Mouse (Mus musculus) kidney, embryonic 16.5 days (tissue): ENCODE data around the gene Slc50a1. TPM values are rescaled to one million over a fixed set of nuclear protein-coding genes. Genes with fewer than 3 reads are reported as not detected.

Experiments used
- ATAC-seq: fragments of 200-750 bp; cut with Nextera tagmentation; 2 replicates; pipeline ENCODE4 v1.8.0; 2017; ENCODE audit warnings: moderate TSS enrichment; ENCODE audit not compliant: low FRiP score, low TSS enrichment
- H3K27ac ChIP-seq: fragments of 300-500 bp; sonication (generic); 2 replicates; pipeline ENCODE4 v1.5.1; 2014; ENCODE audit warnings: low read length
- H3K27me3 ChIP-seq: fragments of 300-500 bp; sonication (generic); 2 replicates; pipeline ENCODE4 v1.6.1; 2014; ENCODE audit warnings: low read length, control low read depth, mixed read lengths; ENCODE audit not compliant: insufficient read depth
- H3K36me3 ChIP-seq: fragments of 300-500 bp; sonication (generic); 2 replicates; pipeline ENCODE4 v1.6.1; 2014; ENCODE audit warnings: low read length, control low read depth, mixed read lengths; ENCODE audit not compliant: insufficient read depth
- H3K4me1 ChIP-seq: fragments of 300-500 bp; sonication (generic); 2 replicates; pipeline ENCODE4 v1.6.1; 2014; ENCODE audit warnings: low read length, control low read depth, mixed read lengths; ENCODE audit not compliant: insufficient read depth
- H3K4me2 ChIP-seq: fragments of 300-500 bp; sonication (generic); replicated peaks from 2 replicates; pipeline ENCODE4 v1.6.1; 2014; ENCODE audit warnings: low read depth, low read length
- H3K4me3 ChIP-seq: fragments of 300-500 bp; sonication (generic); 2 replicates; pipeline ENCODE4 v1.5.1; 2014; ENCODE audit warnings: mild to moderate bottlenecking, low read length
- H3K9ac ChIP-seq: fragments of 300-500 bp; sonication (generic); replicated peaks from 2 replicates; pipeline ENCODE4 v1.6.1; 2014; ENCODE audit warnings: low read length
- H3K9me3 ChIP-seq: fragments of 300-500 bp; sonication (generic); 2 replicates; pipeline ENCODE4 v1.6.1; 2016; ENCODE audit warnings: low read length, control low read depth
- WGBS: fragments of 180-500 bp; shearing (Covaris S2); extraction: QIAGEN DNeasy Blood & Tissue Kit; methylation state at CpG from one replicate; pipeline ENCODE4 v1.1.7; 2014; 5-methylcytosine and 5-hydroxymethylcytosine counted together
- polyA plus RNA-seq: library from polyadenylated mRNA; unstranded; fragments of >200 nt; fragmentation: Nextera tagmentation; extraction: Ambion mirVana; gene quantifications from 2 replicates; pipeline ENCODE4 v1.2.1, GENCODE M21; 2015

Gene Slc50a1
- polyA plus RNA-seq, 1 experiment from 2014 or later: 58.8 TPM

DNA sequence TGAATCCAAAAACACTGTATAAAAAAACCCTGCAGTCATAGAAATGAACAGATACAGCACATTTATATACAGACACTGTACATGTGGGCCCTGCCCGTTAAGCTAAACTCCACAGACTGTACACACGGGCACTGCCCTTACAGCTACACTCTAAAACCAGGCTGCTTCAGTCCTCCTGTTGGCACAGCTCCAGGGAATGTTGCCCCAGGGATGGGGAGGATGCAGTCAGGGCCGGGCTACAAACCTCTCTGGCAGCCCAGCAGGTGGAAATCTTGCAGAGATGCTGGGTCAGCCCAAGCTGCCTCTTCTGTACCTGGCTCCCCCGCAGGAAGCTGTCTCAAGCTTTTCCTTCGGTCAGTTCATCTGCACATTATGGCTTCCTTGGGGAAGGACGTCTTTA, 1.4 kb upstream of the Slc50a1 start:
- Histone ChIP-seq H3K9ac (no peak overlapping the region), H3K4me2 (no peak overlapping the region), H3K4me1 (peaks cover 46% of the 10 kb centered on the region), H3K27me3 (no peaks in the 10 kb centered on the region), H3K36me3 (peaks cover 33% of the 10 kb centered on the region), H3K4me3 (no peak overlapping the region), H3K9me3 (no peaks in the 10 kb centered on the region), H3K27ac (no peak overlapping the region)
- no peak for ATAC-seq
- WGBS: 68% methylated on average over 6 of the region's 6 CpGs

DNA sequence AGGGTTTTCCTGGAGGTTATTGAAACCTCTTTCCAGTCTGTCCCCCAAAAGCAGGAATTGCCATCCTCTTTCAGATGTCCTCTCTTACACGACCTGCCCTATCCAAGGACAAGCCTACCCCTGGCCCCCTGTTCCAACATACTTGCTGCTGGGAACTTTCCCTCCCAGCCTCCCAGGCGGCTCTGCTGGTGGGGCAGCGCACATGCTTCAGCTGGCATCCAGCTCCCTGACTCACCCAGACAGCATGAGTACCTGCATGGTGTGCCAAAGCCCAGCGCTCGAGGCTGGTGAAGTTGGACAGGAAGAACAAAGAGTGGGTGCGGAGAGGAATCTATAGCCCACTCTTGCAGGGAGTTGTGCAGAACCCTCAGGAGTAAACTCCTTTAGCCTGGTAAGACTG, 521 bp upstream of the Slc50a1 start:
- 65% methylated on average over 6 of the region's 6 CpGs for WGBS
- peak overlapping the region; percentile 88 for H3K27ac ChIP-seq
- no peaks in the 10 kb centered on the region for H3K9me3 ChIP-seq
- no peak for ATAC-seq
- peaks cover 40% of the 10 kb centered on the region for H3K4me1 ChIP-seq
- peak overlapping the region; percentile 62 for H3K4me3 ChIP-seq
- H3K36me3 ChIP-seq: peaks cover 31% of the 10 kb centered on the region
- peak overlapping the region; percentile 77 for H3K9ac ChIP-seq
- H3K4me2 ChIP-seq: peak overlapping the region; percentile 76
- no peaks in the 10 kb centered on the region for H3K27me3 ChIP-seq

DNA sequence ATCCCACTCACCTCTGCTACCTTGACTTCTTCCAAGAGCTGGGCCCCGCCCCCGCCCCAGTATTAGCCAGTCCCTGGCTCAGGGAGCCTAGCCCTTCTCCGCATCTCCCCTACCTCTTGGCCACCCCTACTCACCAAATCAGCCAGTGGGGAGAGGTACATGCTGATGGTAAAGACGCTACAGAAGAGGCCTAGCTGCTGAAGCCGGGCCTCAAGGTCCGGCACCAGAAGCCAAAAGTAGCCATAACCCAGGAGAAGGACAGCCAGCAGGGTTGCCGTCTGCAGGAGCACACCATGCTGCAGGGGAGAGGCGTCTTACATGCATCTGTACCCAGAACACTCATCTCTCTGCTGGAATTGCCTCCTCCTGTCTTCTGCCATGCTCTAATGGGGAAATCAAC, 1.5 kb downstream of the Slc50a1 start:
- Histone ChIP-seq H3K9me3 (no peaks in the 10 kb centered on the region), H3K36me3 (peaks cover 19% of the 10 kb centered on the region), H3K27me3 (no peaks in the 10 kb centered on the region), H3K4me3 (no peak overlapping the region), H3K4me2 (peak overlapping the region; percentile 76; the same call in 1 of the 2 replicates), H3K27ac (no peak overlapping the region), H3K4me1 (peaks cover 38% of the 10 kb centered on the region), H3K9ac (no peak overlapping the region)
- WGBS: 68% methylated on average over 8 of the region's 8 CpGs
- no peak for ATAC-seq

DNA sequence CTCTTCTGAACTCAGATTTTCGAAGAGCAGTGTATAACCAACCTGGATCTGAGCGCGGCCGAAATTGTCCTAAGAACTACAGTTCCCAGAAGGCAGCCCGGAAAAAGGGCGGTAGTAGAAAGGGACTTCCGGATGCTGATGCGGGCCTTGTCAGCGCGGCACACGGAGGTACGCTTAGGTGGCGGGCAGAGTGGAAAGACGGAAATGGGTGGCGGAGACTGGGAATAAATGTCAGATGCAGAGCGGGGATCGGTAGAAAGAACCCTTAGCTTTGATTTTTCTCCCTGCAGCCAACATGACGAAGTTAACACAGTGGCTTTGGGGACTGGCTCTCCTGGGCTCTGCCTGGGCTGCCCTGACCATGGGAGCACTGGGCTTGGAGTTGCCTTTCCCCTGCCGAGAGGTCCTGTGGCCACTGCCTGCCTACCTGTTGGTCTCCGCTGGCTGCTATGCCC, 3.9 kb downstream of the Slc50a1 start:
- Histone ChIP-seq H3K4me3 (peak overlapping the region; percentile 83), H3K27me3 (no peaks in the 10 kb centered on the region), H3K9me3 (no peaks in the 10 kb centered on the region), H3K27ac (peak overlapping the region; percentile 65), H3K36me3 (0 out of 2 replicates have a peak, but pooled peaks cover 3% of the 10 kb centered on the region), H3K4me2 (peak overlapping the region; percentile 92), H3K9ac (peak overlapping the region; percentile 90), H3K4me1 (peaks cover 38% of the 10 kb centered on the region)
- under 1% methylated on average over 20 of the region's 20 CpGs for WGBS
- peak; percentile 76 for ATAC-seq

DNA sequence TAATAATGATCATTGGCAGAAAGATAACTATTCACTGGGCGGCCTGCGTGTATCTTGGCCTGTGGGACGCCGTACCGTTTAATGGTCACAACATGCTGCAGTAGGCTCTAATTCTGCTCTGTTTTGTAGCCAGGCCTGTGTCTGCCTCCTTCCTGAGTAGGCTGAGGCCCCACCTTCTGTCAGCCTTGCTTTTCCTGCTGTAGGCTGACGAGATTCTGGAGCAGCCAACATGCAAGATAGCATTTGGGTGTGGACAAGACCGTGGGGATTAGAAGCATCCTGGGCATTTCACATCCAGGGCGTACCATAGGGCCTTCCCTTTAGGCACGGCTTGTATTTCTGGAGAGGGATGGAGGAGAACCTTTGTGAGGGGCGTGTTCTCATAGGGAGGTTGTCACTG, 8.0 kb downstream of the Slc50a1 start:
- no peak overlapping the region for H3K4me2 ChIP-seq
- H3K27ac ChIP-seq: peak overlapping the region; percentile 31; the same call in 1 of the 2 replicates
- H3K36me3 ChIP-seq: no peaks in the 10 kb centered on the region
- no peak overlapping the region for H3K9ac ChIP-seq
- no peaks in the 10 kb centered on the region for H3K9me3 ChIP-seq
- no peak overlapping the region for H3K4me3 ChIP-seq
- ATAC-seq: no peak
- no peaks in the 10 kb centered on the region for H3K27me3 ChIP-seq
- H3K4me1 ChIP-seq: peaks cover 8% of the 10 kb centered on the region
- 67% methylated on average over 10 of the region's 10 CpGs for WGBS

DNA sequence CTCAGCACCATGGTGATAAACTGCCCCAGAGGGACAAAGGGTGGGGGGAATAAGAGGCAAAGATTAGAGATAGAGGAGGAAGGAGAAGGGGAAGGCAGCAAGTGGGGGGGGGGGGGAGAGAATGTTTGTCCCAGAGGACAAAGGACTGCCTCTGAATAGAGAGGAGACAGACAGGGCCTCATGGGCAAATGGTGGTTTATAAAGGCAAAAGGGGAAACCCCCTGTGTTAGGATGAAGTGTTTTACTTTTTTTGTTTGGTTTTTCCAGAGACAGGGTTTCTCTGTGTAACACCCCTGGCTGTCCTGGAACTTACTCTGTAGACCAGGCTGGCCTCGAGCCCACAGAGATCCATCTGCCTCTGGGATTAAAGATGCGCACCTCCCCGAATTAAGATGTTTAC, 10.2 kb downstream of the Slc50a1 start:
- H3K9me3 ChIP-seq: no peaks in the 10 kb centered on the region
- WGBS: 73% methylated on average over 3 of the region's 3 CpGs

DNA sequence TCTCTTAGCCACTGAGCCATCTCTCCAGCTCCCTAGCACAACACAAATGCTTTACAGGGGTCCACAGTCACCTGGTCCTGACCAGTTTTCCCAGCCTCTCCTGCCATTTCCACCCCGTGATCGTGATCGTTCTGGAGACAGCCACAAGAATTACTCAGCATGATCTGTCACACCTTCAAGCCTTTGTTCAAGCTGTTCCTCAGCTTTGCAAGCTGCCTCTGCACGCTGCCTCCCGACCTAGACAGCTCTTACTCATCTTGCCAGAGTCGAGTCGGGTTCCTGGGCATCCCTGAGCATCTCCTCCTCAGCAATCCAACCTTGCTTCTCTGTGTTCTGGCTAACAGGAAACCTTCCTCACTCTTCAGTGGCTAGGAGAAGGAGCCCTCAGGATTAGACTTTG, 11.3 kb downstream of the Slc50a1 start, which contains the start of gene Dpm3:
Gene Dpm3, plus strand, starts transcription at position 283 of the 400 bp plus-strand sequence.
- Histone ChIP-seq H3K4me3 (no peak within 1 kb of the TSS), H3K27ac (no peak within 1 kb of the TSS), H3K27me3 (no peaks in the 10 kb centered on the region), H3K9me3 (no peaks in the 10 kb centered on the region), H3K36me3 (no peaks in the 10 kb centered on the region), H3K4me1 (no peaks in the 10 kb centered on the region), H3K4me2 (no peak within 1 kb of the TSS), H3K9ac (no peak within 1 kb of the TSS)
- no peak for ATAC-seq
- 35% methylated on average over 7 of the region's 7 CpGs for WGBS

More for the DNA sequence above, 10.2 kb downstream of the Slc50a1 start:
- no peak for ATAC-seq
- Histone ChIP-seq H3K9ac (no peak overlapping the region), H3K4me3 (no peak overlapping the region), H3K4me1 (no peaks in the 10 kb centered on the region), H3K4me2 (no peak overlapping the region), H3K36me3 (no peaks in the 10 kb centered on the region), H3K27me3 (no peaks in the 10 kb centered on the region), H3K27ac (no peak overlapping the region)

DNA sequence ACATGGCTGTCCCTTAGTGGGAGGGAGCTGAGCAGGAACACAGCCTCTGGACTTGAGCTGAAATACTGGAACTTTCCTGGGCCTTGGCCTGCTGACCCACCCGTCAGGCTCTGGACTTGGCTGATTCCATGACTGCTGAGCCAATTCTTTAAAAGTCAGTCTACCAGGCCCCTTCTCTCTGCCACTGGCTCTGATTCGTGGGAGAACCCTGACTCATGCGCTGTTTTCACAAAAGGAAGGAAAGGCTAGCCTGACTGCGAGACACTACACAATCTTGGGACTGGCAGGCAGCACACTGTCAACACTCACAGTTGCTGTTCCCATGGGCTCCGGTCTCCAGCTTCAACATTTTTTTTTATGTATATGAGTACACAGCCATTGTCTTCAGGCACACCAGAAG, 14.2 kb downstream of the Slc50a1 start:
- H3K36me3 ChIP-seq: no peaks in the 10 kb centered on the region
- no peak overlapping the region for H3K4me3 ChIP-seq
- H3K4me1 ChIP-seq: peaks cover 8% of the 10 kb centered on the region
- H3K9ac ChIP-seq: no peak overlapping the region
- ATAC-seq: no peak
- no peak overlapping the region for H3K4me2 ChIP-seq
- 84% methylated on average over 5 of the region's 5 CpGs for WGBS
- H3K27me3 ChIP-seq: no peaks in the 10 kb centered on the region
- no peaks in the 10 kb centered on the region for H3K9me3 ChIP-seq
- no peak overlapping the region for H3K27ac ChIP-seq

DNA sequence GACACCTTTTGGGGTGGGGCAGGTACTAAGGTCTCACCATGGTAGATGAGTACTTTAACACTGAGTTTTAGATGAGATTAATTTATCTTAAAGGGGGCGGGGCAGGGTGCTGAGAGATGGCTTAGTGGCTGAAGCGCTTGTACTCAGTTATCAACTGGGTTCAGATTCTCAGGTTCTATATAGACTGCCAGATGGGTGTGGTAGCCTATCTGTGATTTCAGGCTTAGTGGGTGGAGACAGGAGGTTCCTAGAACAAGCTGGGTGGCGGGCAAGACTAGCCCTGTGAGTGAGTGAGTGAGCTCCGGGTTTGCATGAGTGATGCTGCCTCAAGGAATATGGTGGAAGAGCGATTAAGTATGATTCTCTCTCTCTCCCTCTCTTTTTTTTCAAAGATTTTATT, 15.4 kb downstream of the Slc50a1 start:
- no peak overlapping the region for H3K9ac ChIP-seq
- H3K9me3 ChIP-seq: no peaks in the 10 kb centered on the region
- no peak overlapping the region for H3K4me2 ChIP-seq
- 94% methylated on average over 5 of the region's 5 CpGs for WGBS
- ATAC-seq: no peak
- peaks cover 16% of the 10 kb centered on the region for H3K4me1 ChIP-seq
- H3K27ac ChIP-seq: no peak overlapping the region
- H3K27me3 ChIP-seq: no peaks in the 10 kb centered on the region
- no peaks in the 10 kb centered on the region for H3K36me3 ChIP-seq
- H3K4me3 ChIP-seq: no peak overlapping the region

DNA sequence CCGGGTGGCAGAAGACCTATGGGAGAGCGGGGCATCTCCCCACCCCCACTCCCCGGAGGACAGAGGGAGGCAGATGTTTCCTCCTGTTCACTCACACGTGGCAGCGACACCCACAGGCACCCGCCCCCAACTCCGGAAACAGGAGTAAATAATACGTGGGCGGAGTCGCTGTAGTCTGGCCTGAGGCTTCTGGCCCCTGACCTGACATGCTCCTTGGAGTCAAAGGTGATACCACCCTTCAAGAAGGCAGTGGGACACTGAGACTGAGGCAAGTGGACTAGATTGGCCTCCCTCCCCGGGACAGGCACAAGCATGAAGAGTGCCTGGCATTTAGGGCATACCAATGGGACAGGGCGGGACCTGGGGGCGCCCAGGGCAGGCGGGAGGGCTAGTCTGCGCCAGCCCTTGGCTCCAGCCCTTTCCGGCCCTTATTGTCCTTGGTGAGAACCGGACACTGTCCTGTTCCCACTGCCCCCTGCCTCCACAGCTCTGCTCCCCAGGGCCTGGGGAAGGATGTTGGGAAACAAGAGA, 18.9 kb downstream of the Slc50a1 start:
- peak overlapping the region; percentile 45 for H3K4me2 ChIP-seq
- no peaks in the 10 kb centered on the region for H3K27me3 ChIP-seq
- no peak overlapping the region; the same call in 1 of the 2 replicates for H3K9ac ChIP-seq
- peak; percentile 67 for ATAC-seq
- WGBS: under 1% methylated on average over 17 of the region's 17 CpGs
- peaks cover 25% of the 10 kb centered on the region for H3K4me1 ChIP-seq
- H3K27ac ChIP-seq: peak overlapping the region; percentile 59
- no peak overlapping the region for H3K4me3 ChIP-seq
- peaks cover 10% of the 10 kb centered on the region; the same call in 1 of the 2 replicates for H3K36me3 ChIP-seq
- no peaks in the 10 kb centered on the region for H3K9me3 ChIP-seq
